Mouse (Mus musculus): ENCODE measurements around the gene Eif1. TPM values are rescaled to one million over a fixed set of nuclear protein-coding genes. Genes with fewer than 3 reads are reported as not detected.
"Not testable (repeated sequence)": the region's sequence is repeated elsewhere in the genome, so short reads cannot be mapped to it uniquely, and the experiment has no call there.

Eif1 gene
- polyA plus RNA-seq, 1 experiment from 2014 or later, result 1,675 TPM

DNA sequence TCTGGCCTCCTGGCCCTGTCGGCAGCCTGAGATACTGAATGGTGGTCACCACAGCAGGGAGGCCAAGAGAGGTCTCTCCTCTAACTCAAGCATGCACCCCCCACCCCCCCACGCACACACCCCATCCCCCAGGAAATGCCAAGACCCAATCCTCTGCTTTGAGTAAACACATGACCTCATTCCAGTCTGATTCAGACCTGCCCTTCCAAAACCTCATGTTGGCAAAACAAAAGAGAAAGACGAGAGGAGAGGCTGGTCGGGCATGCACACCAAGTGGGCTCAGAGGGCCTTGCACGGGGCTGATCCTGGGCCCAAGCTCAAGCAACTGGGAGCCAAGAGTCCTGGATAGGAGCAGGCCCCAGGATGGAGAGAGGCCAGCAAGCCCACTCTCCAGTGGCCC lies 29.4 kb upstream of the Eif1 start:
- H3K27ac ChIP-seq (replicated peaks), result peak overlapping the region; percentile 59; the same call in 1 of the 2 replicates

DNA sequence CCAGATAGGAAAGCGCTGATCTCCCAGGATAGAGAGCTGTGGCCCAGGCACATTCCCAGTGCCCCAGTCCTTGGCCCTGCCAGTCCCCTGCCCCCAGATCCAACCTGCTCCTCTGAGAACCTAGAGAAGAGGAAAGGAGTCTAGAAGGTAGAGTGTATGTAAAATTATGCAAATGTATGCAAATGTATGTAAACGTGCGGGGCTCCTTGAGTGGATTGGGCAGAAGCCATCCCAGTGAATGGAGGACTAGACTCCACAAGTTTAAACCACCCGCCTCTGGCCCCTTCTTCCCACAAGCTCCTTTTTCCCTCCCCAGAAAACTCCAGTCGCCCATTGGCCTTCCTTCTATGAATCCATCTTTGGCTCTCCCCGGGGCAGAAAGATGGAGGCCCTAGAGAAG lies 26.8 kb upstream of the Eif1 start:
- DNase-seq (ENCODE audit: low spot score), result no peak
- no peaks in the 10 kb centered on the region for H3K9me3 ChIP-seq
- 62% methylated on average over 6 of the region's 6 CpGs for WGBS

More for the DNA sequence above, 29.4 kb upstream of the Eif1 start:
- Histone ChIP-seq H3K36me3 (replicated peaks) (no peaks in the 10 kb centered on the region), H3K9me3 (no peaks in the 10 kb centered on the region), H3K27me3 (replicated peaks; ENCODE audit: low read depth, poor library complexity, severe bottlenecking) (no peaks in the 10 kb centered on the region; the same call in 1 of the 2 replicates), H3K4me3 (no peak overlapping the region), H3K4me1 (peaks cover 28% of the 10 kb centered on the region)
- 49% methylated on average over 5 of the region's 5 CpGs for WGBS
- DNase-seq (ENCODE audit: low spot score), result no peak

DNA sequence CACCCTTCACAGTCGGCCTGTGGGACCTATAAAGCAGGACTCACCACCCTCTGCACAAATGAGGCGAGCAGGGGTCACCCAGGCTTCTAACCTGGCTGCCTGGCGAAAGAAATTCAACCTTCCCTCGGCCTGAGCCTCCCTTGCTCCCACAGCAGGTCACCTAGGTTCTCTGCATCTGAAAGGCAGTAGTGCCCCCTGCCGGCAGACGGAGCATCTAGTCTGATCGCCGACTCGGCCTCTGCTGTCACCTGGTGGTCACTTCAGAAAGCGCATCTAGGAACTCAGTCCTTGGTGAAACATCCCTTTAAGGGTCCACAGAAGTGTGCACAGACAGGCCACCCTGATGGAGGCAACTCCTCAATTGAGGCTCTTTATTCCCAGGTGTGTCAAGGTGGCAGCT lies 24.4 kb upstream of the Eif1 start:
- Histone ChIP-seq H3K4me3 (0 out of 2 replicates have a peak overlapping the region, but pooled peaks have one; percentile 4), H3K36me3 (replicated peaks) (no peaks in the 10 kb centered on the region), H3K4me1 (peaks cover 16% of the 10 kb centered on the region), H3K27me3 (replicated peaks; ENCODE audit: low read depth, poor library complexity, severe bottlenecking) (peaks cover 3% of the 10 kb centered on the region; the same call in 1 of the 2 replicates), H3K9me3 (no peaks in the 10 kb centered on the region), H3K27ac (replicated peaks) (no peak overlapping the region; the same call in 1 of the 2 replicates)
- WGBS, result 5% methylated on average over 10 of the region's 10 CpGs
- DNase-seq (ENCODE audit: low spot score), result peak; percentile 91

More for the DNA sequence above, 26.8 kb upstream of the Eif1 start:
- Histone ChIP-seq H3K4me3 (no peak overlapping the region), H3K27ac (replicated peaks) (no peak overlapping the region), H3K4me1 (peaks cover 22% of the 10 kb centered on the region), H3K27me3 (replicated peaks; ENCODE audit: low read depth, poor library complexity, severe bottlenecking) (peaks cover 3% of the 10 kb centered on the region; the same call in 1 of the 2 replicates), H3K36me3 (replicated peaks) (no peaks in the 10 kb centered on the region)

DNA sequence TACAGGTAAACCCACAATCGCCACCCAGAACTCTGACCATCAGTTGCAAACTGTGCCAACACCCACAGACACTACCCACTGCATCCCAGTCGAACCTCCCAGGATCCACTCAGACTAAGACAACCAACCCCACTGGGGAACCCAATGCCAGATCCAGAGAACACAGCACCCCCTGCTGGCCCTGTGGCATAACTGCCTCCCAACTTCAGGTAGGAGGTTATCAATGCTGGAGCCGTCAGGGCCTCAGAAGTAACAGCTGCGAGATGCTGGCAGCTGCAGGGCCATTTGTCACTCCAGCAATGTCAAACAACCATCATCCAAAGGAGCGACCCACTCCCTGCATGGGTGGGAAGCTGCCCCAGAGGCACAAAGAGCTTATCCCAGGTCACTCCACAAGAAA lies 21.9 kb upstream of the Eif1 start:
- 43% methylated on average over 5 of the region's 5 CpGs for WGBS
- DNase-seq (ENCODE audit: low spot score), result no peak
- Histone ChIP-seq H3K9me3 (no peaks in the 10 kb centered on the region), H3K4me3 (peak overlapping the region; percentile 38), H3K27ac (replicated peaks) (no peak overlapping the region), H3K27me3 (replicated peaks; ENCODE audit: low read depth, poor library complexity, severe bottlenecking) (peaks cover 3% of the 10 kb centered on the region; the same call in 1 of the 2 replicates), H3K4me1 (peaks cover 7% of the 10 kb centered on the region), H3K36me3 (replicated peaks) (no peaks in the 10 kb centered on the region)

DNA sequence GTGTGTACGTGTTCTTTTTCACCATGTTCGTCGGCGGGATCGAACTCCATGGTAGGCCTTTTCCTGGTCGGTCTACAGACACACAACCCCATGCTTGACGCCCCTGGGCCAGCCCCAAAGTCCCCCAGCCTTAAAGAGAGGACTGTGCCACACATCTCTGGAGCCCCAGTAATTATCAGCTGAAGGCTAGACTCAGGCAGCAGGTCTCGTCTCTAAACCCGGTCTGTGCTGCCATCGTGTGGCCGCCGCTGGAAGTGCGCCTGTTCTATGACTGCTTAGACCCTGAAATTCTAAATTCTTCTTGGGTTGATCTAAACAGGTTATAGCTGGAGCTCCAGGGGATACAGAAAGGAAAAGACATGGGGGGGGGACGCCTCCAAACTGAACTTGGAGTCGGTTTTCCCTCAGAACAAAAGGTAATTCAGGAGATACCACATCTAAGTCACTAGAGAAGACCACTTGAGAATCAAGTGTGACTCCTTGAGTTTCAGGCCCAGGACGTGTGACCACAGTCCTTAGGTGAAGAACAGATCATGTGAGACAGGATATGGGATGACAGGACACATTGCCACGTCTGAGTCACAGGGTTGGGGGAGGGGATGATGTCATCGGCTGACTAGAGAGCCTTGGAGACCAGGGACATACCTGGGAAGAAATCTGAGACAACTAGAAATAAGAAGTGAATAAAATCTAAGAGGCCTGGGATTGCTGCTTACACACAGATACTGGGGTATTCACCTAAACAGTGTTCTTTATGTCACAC lies 21.2 kb upstream of the Eif1 start:
- 19% methylated on average over 18 of the region's 18 CpGs for WGBS
- DNase-seq (ENCODE audit: low spot score), result peak; percentile 86
- no peaks in the 10 kb centered on the region for H3K36me3 ChIP-seq (replicated peaks)
- peak overlapping the region; percentile 38 for H3K4me3 ChIP-seq
- peaks cover 3% of the 10 kb centered on the region; the same call in 1 of the 2 replicates for H3K27me3 ChIP-seq (replicated peaks; ENCODE audit: low read depth, poor library complexity, severe bottlenecking)
- H3K4me1 ChIP-seq, result peaks cover 7% of the 10 kb centered on the region
- H3K27ac ChIP-seq (replicated peaks), result no peak overlapping the region
- H3K9me3 ChIP-seq, result no peaks in the 10 kb centered on the region

DNA sequence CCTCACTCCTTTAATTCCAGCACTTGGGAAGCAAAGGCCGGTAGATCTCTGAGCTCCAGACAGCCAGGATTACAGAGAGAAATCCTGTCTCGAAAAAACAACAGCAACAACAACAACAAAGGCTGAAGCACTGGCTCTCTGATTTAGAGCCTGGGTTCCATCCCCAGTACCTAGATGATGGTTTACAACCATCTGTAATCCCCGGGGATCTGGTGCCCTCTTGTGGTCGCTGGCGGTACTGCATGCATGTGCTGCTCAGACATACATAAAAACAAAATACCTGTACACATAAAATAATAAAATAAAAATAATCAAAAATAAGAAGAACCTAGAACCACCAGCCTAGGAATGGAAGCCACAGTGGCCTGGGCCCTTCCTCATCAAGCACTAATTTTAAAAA lies 19.4 kb upstream of the Eif1 start:
- peaks cover 4% of the 10 kb centered on the region for H3K4me1 ChIP-seq
- 13% methylated on average over 5 of the region's 5 CpGs for WGBS

DNA sequence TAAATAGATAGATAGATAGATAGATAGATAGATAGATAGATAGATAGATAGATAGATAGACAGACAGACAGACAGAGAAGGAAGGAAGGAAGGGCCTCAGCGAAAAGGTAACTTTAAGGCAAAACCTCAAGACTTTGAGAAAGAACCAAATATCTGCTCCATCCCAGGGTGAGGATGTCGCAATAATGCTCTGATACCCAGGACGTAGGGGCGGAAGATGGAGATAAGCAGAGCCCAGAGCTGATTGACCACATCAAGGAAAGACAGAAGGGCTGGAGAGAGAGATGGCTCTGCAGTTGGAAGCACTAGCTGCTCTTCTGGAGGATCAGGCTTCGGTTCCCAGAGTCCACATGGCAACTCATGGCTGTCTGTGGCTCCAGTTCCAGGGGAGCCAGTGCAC lies 18.4 kb upstream of the Eif1 start:
- H3K4me1 ChIP-seq, result peaks cover 4% of the 10 kb centered on the region
- 91% methylated on average over 5 of the region's 5 CpGs for WGBS
- H3K9me3 ChIP-seq, result no peaks in the 10 kb centered on the region
- no peak overlapping the region for H3K4me3 ChIP-seq
- H3K27ac ChIP-seq (replicated peaks), result no peak overlapping the region
- peaks cover 3% of the 10 kb centered on the region; the same call in 1 of the 2 replicates for H3K27me3 ChIP-seq (replicated peaks; ENCODE audit: low read depth, poor library complexity, severe bottlenecking)
- no peaks in the 10 kb centered on the region for H3K36me3 ChIP-seq (replicated peaks)
- DNase-seq (ENCODE audit: low spot score), result no peak

More for the DNA sequence above, 19.4 kb upstream of the Eif1 start:
- Histone ChIP-seq H3K4me3 (no peak overlapping the region), H3K27ac (replicated peaks) (no peak overlapping the region), H3K27me3 (replicated peaks; ENCODE audit: low read depth, poor library complexity, severe bottlenecking) (peaks cover 3% of the 10 kb centered on the region; the same call in 1 of the 2 replicates), H3K9me3 (no peaks in the 10 kb centered on the region), H3K36me3 (replicated peaks) (no peaks in the 10 kb centered on the region)
- peak; percentile 83 for DNase-seq (ENCODE audit: low spot score)

DNA sequence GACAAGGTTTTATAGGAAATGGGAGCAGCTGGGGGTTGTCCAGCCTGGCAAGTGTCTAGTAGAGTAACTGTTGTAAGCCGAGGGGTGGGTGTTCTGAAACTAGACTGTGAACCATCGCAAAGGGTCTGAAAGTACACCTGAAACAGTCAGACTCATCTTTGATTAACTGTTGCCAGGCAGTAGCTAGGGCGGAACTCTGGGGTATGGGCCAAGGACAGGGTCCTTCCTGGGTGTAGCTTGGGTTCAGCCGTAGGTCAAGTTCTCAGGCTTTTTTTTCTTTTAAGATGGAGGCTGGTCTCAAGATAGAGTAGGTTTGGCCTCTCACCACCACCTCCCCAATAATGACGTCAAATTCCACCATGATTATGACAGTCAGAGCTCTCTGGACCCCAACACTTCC lies 11.8 kb upstream of the Eif1 start:
- Histone ChIP-seq H3K27ac (replicated peaks) (no peak overlapping the region), H3K4me3 (no peak overlapping the region), H3K27me3 (replicated peaks; ENCODE audit: low read depth, poor library complexity, severe bottlenecking) (no peaks in the 10 kb centered on the region), H3K4me1 (peaks cover 7% of the 10 kb centered on the region), H3K36me3 (replicated peaks) (no peaks in the 10 kb centered on the region), H3K9me3 (no peaks in the 10 kb centered on the region)
- DNase-seq (ENCODE audit: low spot score), result no peak
- 90% methylated on average over 5 of the region's 5 CpGs for WGBS

DNA sequence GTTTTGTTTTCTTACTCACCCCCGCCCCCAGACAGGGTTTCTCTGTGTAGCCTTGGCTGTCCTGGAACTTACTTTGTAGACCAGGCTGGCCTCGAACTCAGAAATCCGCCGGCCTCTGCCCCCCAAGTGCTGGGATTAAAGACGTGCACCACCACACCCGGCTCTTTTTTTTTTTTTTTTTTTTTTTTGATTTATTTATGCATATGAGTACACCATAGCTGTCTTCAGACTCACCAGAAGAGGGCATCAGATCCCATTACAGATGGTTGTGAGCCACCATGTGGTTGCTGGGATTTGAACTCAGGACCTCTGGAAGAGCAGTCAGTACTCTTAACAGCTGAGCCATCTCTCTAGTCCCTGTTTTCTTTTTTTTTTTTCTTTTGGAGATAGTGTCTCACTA lies 11.0 kb upstream of the Eif1 start:
- WGBS, result 88% methylated on average over 6 of the region's 6 CpGs
- DNase-seq (ENCODE audit: low spot score); H3K27ac ChIP-seq (replicated peaks); H3K36me3 ChIP-seq (replicated peaks); H3K9me3 ChIP-seq; H3K4me3 ChIP-seq; H3K4me1 ChIP-seq; H3K27me3 ChIP-seq (replicated peaks; ENCODE audit: low read depth, poor library complexity, severe bottlenecking): not testable (repeated sequence)

DNA sequence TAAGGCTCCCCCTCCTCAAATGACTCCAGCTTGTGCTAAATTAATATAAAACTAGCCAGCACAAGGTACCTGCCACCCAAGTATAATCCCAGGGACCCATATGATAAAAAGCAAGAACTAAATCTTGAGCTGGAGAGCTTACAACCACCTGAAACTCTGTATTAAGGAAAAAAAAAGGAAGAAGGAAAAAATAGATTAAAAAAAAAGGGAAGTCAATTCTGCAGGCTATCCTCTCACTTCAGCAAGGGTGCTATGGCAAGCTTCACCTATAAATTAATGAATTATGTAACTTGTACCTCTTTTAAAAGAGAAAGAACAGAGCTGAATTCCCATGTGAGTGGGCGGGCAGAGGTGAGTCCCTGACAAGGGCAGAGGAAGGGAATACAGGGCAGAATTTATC lies 8.0 kb upstream of the Eif1 start:
- peaks cover 7% of the 10 kb centered on the region for H3K4me1 ChIP-seq
- H3K9me3 ChIP-seq, result no peaks in the 10 kb centered on the region
- no peak overlapping the region for H3K27ac ChIP-seq (replicated peaks)
- 81% methylated on average over 1 of the region's 1 CpGs for WGBS
- no peak overlapping the region for H3K4me3 ChIP-seq
- H3K27me3 ChIP-seq (replicated peaks; ENCODE audit: low read depth, poor library complexity, severe bottlenecking), result no peaks in the 10 kb centered on the region
- no peaks in the 10 kb centered on the region for H3K36me3 ChIP-seq (replicated peaks)
- DNase-seq (ENCODE audit: low spot score), result no peak

DNA sequence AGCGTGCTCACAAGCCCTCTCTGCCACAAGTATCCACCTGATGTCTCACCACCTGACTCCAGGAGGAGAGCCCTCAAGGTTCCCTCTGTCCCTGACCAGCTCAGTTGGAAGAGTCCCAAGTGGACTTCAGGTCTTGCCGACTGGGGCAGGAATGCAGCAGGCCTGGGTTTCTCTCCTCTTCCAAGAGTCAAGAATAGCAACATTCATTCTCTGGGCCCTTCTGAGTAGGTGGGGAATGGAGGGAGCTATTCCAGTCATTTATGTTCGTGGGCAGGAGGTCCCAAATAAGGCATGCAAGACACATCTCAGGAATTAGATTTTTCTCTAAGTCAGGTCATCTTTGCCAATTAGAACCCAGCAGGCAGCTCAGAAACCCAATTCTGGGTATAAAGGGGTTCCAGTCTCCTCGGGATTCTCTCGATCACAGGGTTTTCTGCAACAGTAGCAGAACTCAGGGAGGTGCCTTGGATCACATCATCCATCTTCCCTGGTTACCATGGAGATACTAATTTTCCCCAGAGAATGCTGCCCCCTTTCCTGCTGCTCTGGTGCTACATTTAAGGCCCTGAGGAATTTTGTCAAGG lies 7.5 kb upstream of the Eif1 start:
- no peaks in the 10 kb centered on the region for H3K27me3 ChIP-seq (replicated peaks; ENCODE audit: low read depth, poor library complexity, severe bottlenecking)
- no peak overlapping the region for H3K4me3 ChIP-seq
- H3K36me3 ChIP-seq (replicated peaks), result no peaks in the 10 kb centered on the region
- no peak overlapping the region for H3K27ac ChIP-seq (replicated peaks)
- peaks cover 7% of the 10 kb centered on the region for H3K4me1 ChIP-seq
- 47% methylated on average over 5 of the region's 5 CpGs for WGBS
- no peaks in the 10 kb centered on the region for H3K9me3 ChIP-seq
- no peak for DNase-seq (ENCODE audit: low spot score)

DNA sequence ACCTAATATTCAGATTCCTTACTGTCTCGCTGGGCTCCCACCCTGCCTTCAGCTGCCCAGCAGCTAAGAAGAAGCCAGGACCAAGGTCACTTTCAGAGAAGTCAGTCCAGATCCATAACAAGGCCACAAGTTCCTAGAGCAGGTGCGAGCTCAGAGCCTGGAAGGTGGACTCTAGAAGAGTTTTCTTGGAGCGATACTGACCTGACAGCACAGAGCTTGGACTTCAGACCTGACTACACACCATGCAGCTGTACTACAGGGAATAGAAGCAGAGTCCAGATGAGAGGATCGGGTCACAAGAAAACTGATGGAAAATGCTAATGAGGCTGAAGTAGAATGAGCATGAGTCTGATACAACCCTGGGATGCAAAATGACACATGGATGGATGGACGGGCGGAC lies 6.3 kb upstream of the Eif1 start:
- Histone ChIP-seq H3K27me3 (replicated peaks; ENCODE audit: low read depth, poor library complexity, severe bottlenecking) (no peaks in the 10 kb centered on the region), H3K9me3 (no peaks in the 10 kb centered on the region), H3K27ac (replicated peaks) (no peak overlapping the region), H3K36me3 (replicated peaks) (no peaks in the 10 kb centered on the region), H3K4me1 (peaks cover 7% of the 10 kb centered on the region), H3K4me3 (no peak overlapping the region)
- DNase-seq (ENCODE audit: low spot score), result no peak
- 91% methylated on average over 6 of the region's 6 CpGs for WGBS

DNA sequence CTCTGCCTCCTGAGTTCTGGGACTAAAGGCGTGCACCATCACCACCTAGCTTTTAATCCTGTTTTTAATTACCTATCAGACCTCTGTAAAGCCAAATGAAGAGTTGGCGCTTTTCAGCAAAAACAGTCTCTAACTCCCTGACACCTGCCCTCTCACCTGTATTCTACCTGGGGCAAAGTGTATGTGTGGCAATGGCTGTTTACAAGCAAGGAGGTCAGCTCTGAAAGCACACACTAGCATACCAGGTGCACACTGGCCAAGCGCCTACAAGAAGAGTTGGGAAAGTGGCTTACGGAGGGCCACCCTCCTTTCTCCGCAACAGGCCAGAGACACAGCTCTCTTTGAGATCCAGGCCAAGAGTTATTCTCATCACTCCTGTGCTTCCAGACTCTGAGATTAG lies 4.2 kb upstream of the Eif1 start:
- no peak for DNase-seq (ENCODE audit: low spot score)
- H3K27me3 ChIP-seq (replicated peaks; ENCODE audit: low read depth, poor library complexity, severe bottlenecking), result no peaks in the 10 kb centered on the region
- no peak overlapping the region for H3K27ac ChIP-seq (replicated peaks)
- no peaks in the 10 kb centered on the region for H3K9me3 ChIP-seq
- H3K4me3 ChIP-seq, result no peak overlapping the region
- peaks cover 7% of the 10 kb centered on the region for H3K4me1 ChIP-seq
- 90% methylated on average over 5 of the region's 5 CpGs for WGBS
- H3K36me3 ChIP-seq (replicated peaks), result peaks cover under 1% of the 10 kb centered on the region; the same call in 1 of the 2 replicates

Data from embryonic facial prominence, embryonic 10.5 days (tissue).